Mouse (Mus musculus) heart, embryonic 12.5 days (tissue): Measurements from ENCODE around the gene Ddr1. TPM values are rescaled to one million over a fixed set of nuclear protein-coding genes. Genes with fewer than 3 reads are reported as not detected.

Experiments
- ATAC-seq: fragments of 200-750 bp; cut with Nextera tagmentation; 2 replicates; pipeline ENCODE4 v1.8.0; 2017; ENCODE audit warnings: moderate TSS enrichment, moderate library complexity; ENCODE audit not compliant: insufficient number of reproducible peaks, low FRiP score
- H3K27ac ChIP-seq: fragments of 300-500 bp; sonication (generic); 2 replicates; pipeline ENCODE4 v1.5.1; 2016; ENCODE audit warnings: mild to moderate bottlenecking, moderate library complexity; ENCODE audit not compliant: poor library complexity, severe bottlenecking
- H3K27me3 ChIP-seq: fragments of 300-500 bp; sonication (generic); replicated peaks from 2 replicates; pipeline ENCODE4 v1.6.1; 2016; ENCODE audit warnings: mild to moderate bottlenecking, moderate library complexity
- H3K36me3 ChIP-seq: fragments of 300-500 bp; sonication (generic); 2 replicates; pipeline ENCODE4 v1.6.1; 2016; ENCODE audit warnings: mild to moderate bottlenecking, moderate library complexity
- H3K4me1 ChIP-seq: fragments of 300-500 bp; sonication (generic); replicated peaks from 2 replicates; pipeline ENCODE4 v1.6.1; 2016; ENCODE audit warnings: mild to moderate bottlenecking
- H3K4me2 ChIP-seq: fragments of 300-500 bp; sonication (generic); 2 replicates; pipeline ENCODE4 v1.6.1; 2016; ENCODE audit warnings: mild to moderate bottlenecking, moderate library complexity
- H3K4me3 ChIP-seq: fragments of 300-500 bp; sonication (generic); 2 replicates; pipeline ENCODE4 v1.5.1; 2016; ENCODE audit warnings: mild to moderate bottlenecking
- H3K9ac ChIP-seq: fragments of 300-500 bp; sonication (generic); 2 replicates; pipeline ENCODE4 v1.6.1; 2016; ENCODE audit warnings: mild to moderate bottlenecking, moderate library complexity
- H3K9me3 ChIP-seq: fragments of 300-500 bp; sonication (generic); replicated peaks from 2 replicates; pipeline ENCODE4 v1.6.1; 2016; ENCODE audit warnings: mild to moderate bottlenecking, moderate library complexity
- WGBS: fragments of 180-500 bp; shearing (Covaris S2); methylation state at CpG from one replicate; pipeline ENCODE4 v1.1.7; 2016; 5-methylcytosine and 5-hydroxymethylcytosine counted together
- polyA plus RNA-seq: library from polyadenylated mRNA; unstranded; fragments of >200 nt; fragmentation: Nextera tagmentation; extraction: Ambion mirVana; gene quantifications from 2 replicates; pipeline ENCODE4 v1.2.1, GENCODE M21; 2016

The Ddr1 gene
- 162 and 167 TPM in 2 replicates for polyA plus RNA-seq

DNA sequence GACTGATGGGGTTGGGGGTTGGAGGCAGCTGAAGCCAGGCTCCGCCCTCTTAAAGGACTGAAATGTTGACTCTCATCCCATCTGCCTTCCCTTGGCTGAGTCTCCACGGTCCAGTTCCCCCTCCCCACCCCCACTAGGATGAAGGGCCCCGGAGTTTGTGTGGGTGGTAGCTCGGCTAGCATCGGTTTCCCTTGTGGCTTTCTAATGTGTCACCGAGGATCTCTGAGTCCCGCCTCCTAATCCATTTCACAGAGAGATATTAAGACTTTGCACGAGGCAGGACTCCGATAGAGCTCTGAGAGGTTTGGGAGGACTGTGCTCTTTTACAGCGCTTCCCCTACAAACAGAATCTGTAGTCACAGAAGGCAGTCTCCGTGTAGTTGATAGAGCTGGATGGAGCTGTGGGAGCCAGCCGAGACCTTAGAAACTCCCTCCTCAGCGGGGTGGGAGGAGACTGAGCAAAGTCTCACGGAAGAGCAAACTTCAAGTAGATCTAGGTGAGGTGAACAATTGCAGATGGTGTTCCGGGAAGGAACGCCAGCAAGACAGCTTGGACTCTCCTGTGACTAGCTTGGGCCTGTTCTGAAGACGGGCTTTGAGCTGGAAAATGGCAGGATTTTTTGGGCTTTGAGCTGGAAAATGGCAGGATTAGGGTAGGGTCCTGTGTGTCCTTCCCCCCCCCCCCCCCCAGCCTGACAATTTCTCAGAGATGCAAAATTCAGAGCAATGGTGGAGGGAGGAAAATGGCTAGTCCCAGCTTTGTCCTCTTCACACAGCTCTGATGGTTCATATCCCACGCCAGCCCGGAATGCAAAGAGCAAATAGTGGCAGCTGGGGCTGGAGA, at the start of gene Ddr1:
Ddr1 (minus strand) TSS at position 1 of the 844 bp plus-strand sequence.
- Histone ChIP-seq H3K9ac (peak within 1 kb of the TSS; percentile 71), H3K27me3 (no peaks in the 10 kb centered on the region), H3K36me3 (no peaks in the 10 kb centered on the region), H3K9me3 (no peaks in the 10 kb centered on the region), H3K4me1 (peaks cover 55% of the 10 kb centered on the region), H3K4me3 (peak within 1 kb of the TSS; percentile 62), H3K4me2 (peak within 1 kb of the TSS; percentile 84), H3K27ac (peak within 1 kb of the TSS; percentile 97)
- no peak for ATAC-seq
- WGBS = 10% methylated on average over 19 of the region's 19 CpGs

DNA sequence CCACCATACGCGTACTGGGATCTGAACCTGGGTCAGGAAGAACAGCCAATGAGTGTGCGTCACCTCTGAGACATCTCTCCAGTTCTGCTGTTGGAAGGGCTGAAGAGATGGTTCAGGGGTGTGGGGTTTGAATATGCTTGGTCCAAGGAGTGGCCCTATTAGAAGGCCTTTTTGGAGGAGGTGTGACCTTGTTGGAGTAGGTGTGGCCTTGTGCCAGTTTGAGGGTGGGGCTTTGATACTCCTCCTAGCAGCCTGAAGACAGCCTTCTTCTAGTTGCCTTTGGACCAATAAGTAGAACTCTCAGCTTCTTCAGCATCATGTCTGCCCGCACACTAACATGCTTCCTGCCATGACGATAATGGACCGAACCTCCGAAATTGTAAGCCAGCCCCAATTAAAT, 49.2 kb upstream of the Ddr1 start:
- no peaks in the 10 kb centered on the region for H3K36me3 ChIP-seq
- no peak overlapping the region for H3K4me3 ChIP-seq
- H3K9me3 ChIP-seq = no peaks in the 10 kb centered on the region; the same call in 1 of the 2 replicates
- ATAC-seq = no peak
- peaks cover 8% of the 10 kb centered on the region for H3K4me1 ChIP-seq
- H3K4me2 ChIP-seq = no peak overlapping the region
- H3K9ac ChIP-seq = no peak overlapping the region
- 0 out of 2 replicates have a peak, but pooled peaks cover 6% of the 10 kb centered on the region for H3K27me3 ChIP-seq
- H3K27ac ChIP-seq = no peak overlapping the region
- WGBS = 94% methylated on average over 7 of the region's 7 CpGs

DNA sequence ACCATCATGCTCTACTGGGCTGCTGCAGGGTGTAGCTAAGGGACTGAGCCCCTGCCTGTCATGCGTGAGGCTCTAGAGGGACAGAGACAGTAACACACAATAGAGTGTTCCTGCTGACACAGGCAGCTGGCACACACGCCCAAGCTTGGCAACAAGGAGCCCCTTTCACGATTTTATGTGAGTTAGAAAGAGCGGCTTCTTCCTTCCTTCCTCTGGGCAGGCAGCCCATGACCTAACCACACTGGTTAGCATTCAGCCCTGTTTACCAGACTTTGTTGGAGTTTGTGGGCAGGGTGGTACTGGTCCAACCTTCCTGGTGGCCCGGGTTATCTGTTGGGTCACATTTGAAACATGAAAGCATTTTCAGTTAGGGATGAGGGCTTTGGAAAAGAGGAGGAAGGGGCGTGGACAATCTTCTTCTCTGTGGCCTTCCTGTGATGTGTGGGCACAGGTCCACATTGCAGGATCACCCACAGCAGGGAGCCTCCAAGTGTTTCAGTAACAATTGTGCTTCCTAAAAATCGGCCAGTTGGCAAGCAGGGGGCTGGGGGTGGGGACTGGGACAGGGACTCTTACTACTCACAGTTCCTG, 47.9 kb upstream of the Ddr1 start:
- no peak for ATAC-seq
- no peaks in the 10 kb centered on the region for H3K9me3 ChIP-seq
- WGBS = 57% methylated on average over 7 of the region's 7 CpGs
- 0 out of 2 replicates have a peak, but pooled peaks cover 6% of the 10 kb centered on the region for H3K27me3 ChIP-seq
- no peaks in the 10 kb centered on the region for H3K36me3 ChIP-seq
- H3K4me2 ChIP-seq = no peak overlapping the region
- peaks cover 6% of the 10 kb centered on the region for H3K4me1 ChIP-seq
- H3K27ac ChIP-seq = no peak overlapping the region
- no peak overlapping the region for H3K4me3 ChIP-seq
- H3K9ac ChIP-seq = no peak overlapping the region

DNA sequence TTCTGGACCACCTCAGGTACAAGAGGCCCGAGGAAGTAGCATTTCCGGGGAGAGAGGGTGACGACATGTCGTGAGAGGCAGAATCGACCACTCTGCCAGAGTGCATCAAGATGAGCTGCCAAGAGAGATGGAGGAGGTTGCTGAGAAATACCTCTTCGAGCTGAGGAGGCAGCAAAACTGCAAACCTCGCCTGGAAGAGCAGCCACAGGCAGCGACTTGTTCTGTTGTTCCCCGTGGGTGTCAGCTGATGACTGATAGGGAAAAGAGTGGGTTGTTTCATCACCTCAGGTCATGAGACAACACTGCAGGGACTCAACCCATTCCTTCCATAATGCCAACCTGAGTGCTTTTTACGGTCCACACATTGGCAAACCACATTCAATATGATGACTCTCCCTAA, 45.3 kb upstream of the Ddr1 start:
- Histone ChIP-seq H3K36me3 (no peaks in the 10 kb centered on the region), H3K9ac (no peak overlapping the region), H3K27ac (no peak overlapping the region), H3K4me1 (peaks cover 6% of the 10 kb centered on the region), H3K9me3 (no peaks in the 10 kb centered on the region), H3K27me3 (0 out of 2 replicates have a peak, but pooled peaks cover 6% of the 10 kb centered on the region), H3K4me2 (no peak overlapping the region), H3K4me3 (no peak overlapping the region)
- 45% methylated on average over 10 of the region's 10 CpGs for WGBS
- no peak for ATAC-seq

DNA sequence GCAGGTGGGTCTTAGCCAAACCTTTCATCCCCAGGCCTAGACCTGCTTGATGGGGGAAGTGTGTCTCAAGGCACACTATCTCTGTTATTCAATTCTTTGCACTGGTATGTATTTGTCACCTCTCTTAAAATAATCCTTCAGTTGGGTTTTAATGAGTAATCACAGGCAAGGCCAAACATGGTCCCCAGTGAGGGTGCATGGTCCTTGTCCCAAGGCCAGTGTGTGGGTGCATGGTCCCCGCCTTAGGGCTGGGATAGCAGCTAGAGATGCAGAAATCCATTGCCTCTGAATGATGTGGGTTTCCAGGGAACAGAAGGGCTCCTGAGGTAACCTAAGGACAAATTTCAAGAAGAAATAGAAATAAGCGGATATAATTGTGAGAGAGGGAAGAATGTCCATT, 39.9 kb upstream of the Ddr1 start:
- ATAC-seq = no peak
- Histone ChIP-seq H3K4me1 (peaks cover 3% of the 10 kb centered on the region), H3K36me3 (no peaks in the 10 kb centered on the region), H3K27me3 (no peaks in the 10 kb centered on the region), H3K9me3 (no peaks in the 10 kb centered on the region), H3K9ac (no peak overlapping the region), H3K4me3 (no peak overlapping the region), H3K27ac (no peak overlapping the region), H3K4me2 (no peak overlapping the region)
- whole genome bisulfite sequencing = 93% methylated on average over 2 of the region's 2 CpGs

DNA sequence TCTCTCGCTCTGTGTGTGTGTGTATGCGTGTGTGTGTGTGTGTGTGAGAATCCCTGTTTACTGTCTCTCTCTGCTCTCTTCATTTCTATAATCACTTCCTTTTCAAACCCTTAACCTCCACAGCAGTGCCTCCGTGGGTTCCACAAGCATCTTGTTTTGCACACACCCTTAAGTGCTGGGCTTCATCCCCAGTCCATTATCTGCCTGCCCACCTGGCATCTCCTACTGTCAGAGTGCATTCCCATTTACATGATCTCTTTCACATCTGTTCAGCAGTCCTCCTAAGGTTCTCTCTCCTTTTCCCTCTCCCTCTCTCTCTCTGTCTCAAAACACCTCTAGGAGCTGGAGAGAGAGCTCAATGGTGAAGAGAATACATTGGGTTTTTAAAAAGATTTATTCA, 38.5 kb upstream of the Ddr1 start:
- Histone ChIP-seq H3K4me3 (no peak overlapping the region), H3K27ac (no peak overlapping the region; the same call in 1 of the 2 replicates), H3K4me2 (no peak overlapping the region), H3K36me3 (no peaks in the 10 kb centered on the region), H3K4me1 (no peaks in the 10 kb centered on the region), H3K9me3 (no peaks in the 10 kb centered on the region), H3K27me3 (0 out of 2 replicates have a peak, but pooled peaks cover 5% of the 10 kb centered on the region), H3K9ac (no peak overlapping the region)
- peak; percentile 22; the same call in 1 of the 2 replicates for ATAC-seq
- 56% methylated on average over 3 of the region's 3 CpGs for WGBS

DNA sequence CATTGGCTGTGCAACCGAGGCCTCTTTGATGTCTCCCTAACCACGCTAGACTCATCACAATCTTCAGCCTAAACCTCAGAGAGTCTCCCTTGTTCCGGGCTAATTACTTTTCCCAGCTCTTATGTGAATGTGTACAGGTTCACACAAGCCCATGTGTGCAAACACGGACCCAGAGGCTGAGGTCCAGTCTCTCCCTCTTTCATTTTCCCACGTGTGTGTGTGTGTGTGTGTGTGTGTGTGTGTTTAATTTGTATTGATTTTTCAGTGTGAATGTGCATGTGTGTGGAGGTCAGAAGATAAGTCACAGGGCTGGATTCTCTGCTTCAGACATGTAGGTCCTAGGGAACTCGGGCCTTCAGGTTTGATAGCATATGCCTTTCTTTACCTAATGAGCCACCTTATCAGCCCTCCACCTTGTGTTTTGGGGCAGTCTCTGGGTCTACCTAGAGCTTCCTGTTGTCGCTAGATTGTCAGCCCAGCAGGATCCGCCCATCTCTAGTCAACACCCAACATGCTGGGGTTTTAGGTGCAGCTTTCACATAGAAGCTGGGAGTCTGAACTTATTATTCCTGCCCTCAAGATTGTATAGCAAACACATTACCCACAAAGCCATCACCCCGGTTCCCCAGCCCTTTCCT, 37.3 kb upstream of the Ddr1 start:
- H3K4me1 ChIP-seq = no peaks in the 10 kb centered on the region
- no peak overlapping the region for H3K4me3 ChIP-seq
- ATAC-seq = peak; percentile 85
- no peak overlapping the region for H3K9ac ChIP-seq
- no peaks in the 10 kb centered on the region for H3K9me3 ChIP-seq
- 72% methylated on average over 9 of the region's 9 CpGs for WGBS
- no peak overlapping the region for H3K4me2 ChIP-seq
- 0 out of 2 replicates have a peak, but pooled peaks cover 5% of the 10 kb centered on the region for H3K27me3 ChIP-seq
- peak overlapping the region; percentile 54; the same call in 1 of the 2 replicates for H3K27ac ChIP-seq
- H3K36me3 ChIP-seq = no peaks in the 10 kb centered on the region

DNA sequence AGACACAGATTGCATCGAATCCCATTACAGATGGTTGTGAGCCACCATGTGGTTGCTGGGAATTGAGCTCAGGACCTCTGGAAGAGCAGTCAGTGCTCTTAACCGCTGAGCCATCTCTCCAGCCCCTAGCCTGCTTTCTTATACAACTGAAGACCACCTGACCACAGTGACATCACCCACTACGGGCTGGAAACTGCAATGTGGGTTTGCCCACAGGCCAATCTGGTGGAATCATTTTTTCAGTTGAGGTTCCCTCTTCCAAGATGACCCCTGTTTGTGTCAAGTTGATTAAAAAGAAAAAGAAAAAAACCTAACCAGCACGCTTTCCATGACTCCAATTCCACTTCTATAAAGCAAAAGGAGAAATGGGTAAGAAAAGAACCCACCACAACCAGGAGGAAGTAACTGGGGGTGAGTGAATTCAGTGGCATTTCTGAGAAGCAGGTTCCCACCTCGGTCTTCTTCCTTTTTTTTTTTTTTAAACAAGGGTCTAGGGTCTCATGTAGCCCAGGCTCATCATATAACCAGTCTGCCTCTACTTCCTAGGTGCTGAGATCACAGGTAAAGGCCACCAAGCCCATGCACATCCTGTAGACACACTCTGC, 36.0 kb upstream of the Ddr1 start:
- no peak overlapping the region for H3K4me2 ChIP-seq
- no peaks in the 10 kb centered on the region for H3K9me3 ChIP-seq
- ATAC-seq = no peak
- WGBS = 70% methylated on average over 5 of the region's 5 CpGs
- H3K27me3 ChIP-seq = 0 out of 2 replicates have a peak, but pooled peaks cover 5% of the 10 kb centered on the region
- H3K4me1 ChIP-seq = peaks cover 8% of the 10 kb centered on the region; the same call in 1 of the 2 replicates
- no peaks in the 10 kb centered on the region for H3K36me3 ChIP-seq
- H3K27ac ChIP-seq = peak overlapping the region; percentile 19; the same call in 1 of the 2 replicates
- no peak overlapping the region for H3K9ac ChIP-seq
- H3K4me3 ChIP-seq = no peak overlapping the region

DNA sequence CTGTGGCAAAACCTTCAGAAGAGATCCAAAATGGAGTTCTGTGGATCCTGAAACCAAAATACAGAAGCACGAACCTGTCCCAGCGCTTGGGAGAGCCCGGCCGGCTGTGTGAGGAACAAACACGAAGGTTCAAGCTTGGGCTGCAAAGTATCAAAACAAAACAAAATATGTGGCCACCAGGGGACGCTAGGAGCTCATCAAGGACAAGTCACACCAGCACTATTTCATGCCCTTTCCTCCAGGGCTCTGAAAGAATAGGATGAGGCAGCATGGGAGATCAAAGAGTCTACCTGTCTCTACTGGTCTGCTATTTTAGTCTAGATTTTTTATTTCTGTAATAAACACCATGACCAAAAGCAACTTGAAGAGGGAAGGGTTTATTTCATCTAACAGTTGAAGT, 35.3 kb upstream of the Ddr1 start:
- Histone ChIP-seq H3K27me3 (0 out of 2 replicates have a peak, but pooled peaks cover 5% of the 10 kb centered on the region), H3K27ac (no peak overlapping the region), H3K4me2 (peak overlapping the region; percentile 21; the same call in 1 of the 2 replicates), H3K4me3 (no peak overlapping the region), H3K9ac (no peak overlapping the region), H3K36me3 (no peaks in the 10 kb centered on the region), H3K9me3 (no peaks in the 10 kb centered on the region), H3K4me1 (peaks cover 8% of the 10 kb centered on the region; the same call in 1 of the 2 replicates)
- ATAC-seq = peak; percentile 47; the same call in 1 of the 2 replicates
- 7% methylated on average over 6 of the region's 6 CpGs for WGBS

DNA sequence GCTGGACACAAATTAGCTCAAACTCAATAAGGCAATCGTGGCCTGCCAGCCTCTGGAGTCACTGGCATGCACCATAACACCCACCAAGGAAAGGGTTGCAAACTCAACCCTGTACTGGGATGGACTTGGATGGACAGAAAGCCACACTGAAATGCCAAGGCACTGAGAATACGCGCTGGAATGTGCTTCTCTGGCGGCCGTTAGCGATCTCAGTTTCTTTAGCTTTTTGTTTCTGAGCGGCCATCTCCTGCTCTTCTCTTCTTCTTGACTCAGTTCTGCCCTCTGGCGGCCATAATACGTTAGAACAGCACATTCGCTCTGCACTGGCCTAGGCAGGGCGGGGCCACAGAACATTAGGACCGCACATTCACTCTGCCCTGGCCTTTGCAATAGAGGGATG, 33.3 kb upstream of the Ddr1 start:
- Histone ChIP-seq H3K27me3 (0 out of 2 replicates have a peak, but pooled peaks cover 5% of the 10 kb centered on the region), H3K4me1 (peaks cover 8% of the 10 kb centered on the region; the same call in 1 of the 2 replicates), H3K9ac (no peak overlapping the region), H3K4me2 (peak overlapping the region; percentile 46), H3K27ac (no peak overlapping the region), H3K4me3 (no peak overlapping the region), H3K9me3 (no peaks in the 10 kb centered on the region), H3K36me3 (no peaks in the 10 kb centered on the region)
- WGBS = 13% methylated on average over 12 of the region's 12 CpGs
- ATAC-seq = peak; percentile 61; the same call in 1 of the 2 replicates
